Mouse (Mus musculus): Measurements from ENCODE around the gene Plxnd1. TPM values are rescaled to one million over a fixed set of nuclear protein-coding genes. Genes with fewer than 3 reads are reported as not detected.

Gene Plxnd1
- polyA plus RNA-seq, 1 experiment from 2014 or later, result 17.5 TPM

GRCm38 (mm10) chr6:115943498-115944427 is 51.0 kb downstream of the Plxnd1 start:
- WGBS, result 80% methylated on average over 9 of the region's 9 CpGs
- no peak overlapping the region for H3K4me2 ChIP-seq
- no peaks in the 10 kb centered on the region for H3K36me3 ChIP-seq (ENCODE audit: control insufficient read depth, insufficient read depth, low read length)
- H3K9ac ChIP-seq (ENCODE audit: low read length), result no peak overlapping the region
- no peak for ATAC-seq (ENCODE audit: low FRiP score)
- no peaks in the 10 kb centered on the region for H3K27me3 ChIP-seq (ENCODE audit: control insufficient read depth, insufficient read depth, low read length)
- H3K27ac ChIP-seq (ENCODE audit: low read depth, low read length), result no peak overlapping the region
- DNase-seq (ENCODE audit: low spot score, missing footprints), result no peak
- H3K4me3 ChIP-seq (ENCODE audit: low read depth, low read length), result no peak overlapping the region
- H3K9me3 ChIP-seq (ENCODE audit: control insufficient read depth, low read length), result no peaks in the 10 kb centered on the region
- H3K4me1 ChIP-seq (ENCODE audit: control insufficient read depth, insufficient read depth, low read length), result peaks cover 5% of the 10 kb centered on the region; the same call in 1 of the 2 replicates

GRCm38 (mm10) chr6:115941128-115941527 is 53.7 kb downstream of the Plxnd1 start:
- Histone ChIP-seq H3K27ac (ENCODE audit: low read depth, low read length) (no peak overlapping the region), H3K4me2 (no peak overlapping the region), H3K9me3 (ENCODE audit: control insufficient read depth, low read length) (no peaks in the 10 kb centered on the region; the same call in 1 of the 2 replicates), H3K36me3 (ENCODE audit: control insufficient read depth, insufficient read depth, low read length) (no peaks in the 10 kb centered on the region), H3K4me3 (ENCODE audit: low read depth, low read length) (no peak overlapping the region), H3K9ac (ENCODE audit: low read length) (no peak overlapping the region), H3K27me3 (ENCODE audit: control insufficient read depth, insufficient read depth, low read length) (no peaks in the 10 kb centered on the region), H3K4me1 (ENCODE audit: control insufficient read depth, insufficient read depth, low read length) (peaks cover 5% of the 10 kb centered on the region; the same call in 1 of the 2 replicates)
- ATAC-seq (ENCODE audit: low FRiP score) (no peak), DNase-seq (ENCODE audit: low spot score, missing footprints) (no peak)
- WGBS, result 37% methylated on average over 5 of the region's 12 CpGs

- no peaks in the 10 kb centered on the region for H3K27me3 ChIP-seq (ENCODE audit: control insufficient read depth, insufficient read depth, low read length)
These were observed 54.2 kb downstream of the Plxnd1 start for GRCm38 (mm10) chr6:115940603-115941002.

GRCm38 (mm10) chr6:115938798-115939197 is 56.0 kb downstream of the Plxnd1 start:
- Histone ChIP-seq H3K9ac (ENCODE audit: low read length) (no peak overlapping the region), H3K27ac (ENCODE audit: low read depth, low read length) (no peak overlapping the region), H3K4me3 (ENCODE audit: low read depth, low read length) (no peak overlapping the region), H3K36me3 (ENCODE audit: control insufficient read depth, insufficient read depth, low read length) (no peaks in the 10 kb centered on the region), H3K4me1 (ENCODE audit: control insufficient read depth, insufficient read depth, low read length) (peaks cover 5% of the 10 kb centered on the region; the same call in 1 of the 2 replicates), H3K27me3 (ENCODE audit: control insufficient read depth, insufficient read depth, low read length) (no peaks in the 10 kb centered on the region), H3K4me2 (no peak overlapping the region), H3K9me3 (ENCODE audit: control insufficient read depth, low read length) (no peaks in the 10 kb centered on the region; the same call in 1 of the 2 replicates)
- WGBS, result 79% methylated on average over 1 of the region's 1 CpGs
- no peak for ATAC-seq (ENCODE audit: low FRiP score)
- no peak for DNase-seq (ENCODE audit: low spot score, missing footprints)

More at GRCm38 (mm10) chr6:115940603-115941002, 54.2 kb downstream of the Plxnd1 start:
- 84% methylated on average over 1 of the region's 1 CpGs for whole genome bisulfite sequencing
- Histone ChIP-seq H3K4me3 (ENCODE audit: low read depth, low read length) (no peak overlapping the region), H3K9ac (ENCODE audit: low read length) (no peak overlapping the region), H3K27ac (ENCODE audit: low read depth, low read length) (no peak overlapping the region), H3K9me3 (ENCODE audit: control insufficient read depth, low read length) (no peaks in the 10 kb centered on the region; the same call in 1 of the 2 replicates), H3K4me2 (no peak overlapping the region), H3K4me1 (ENCODE audit: control insufficient read depth, insufficient read depth, low read length) (peaks cover 5% of the 10 kb centered on the region; the same call in 1 of the 2 replicates), H3K36me3 (ENCODE audit: control insufficient read depth, insufficient read depth, low read length) (no peaks in the 10 kb centered on the region)
- DNase-seq (ENCODE audit: low spot score, missing footprints), result no peak
- no peak for ATAC-seq (ENCODE audit: low FRiP score)

- H3K27ac ChIP-seq (ENCODE audit: low read depth, low read length), result no peak overlapping the region
- H3K9ac ChIP-seq (ENCODE audit: low read length), result no peak overlapping the region
- DNase-seq (ENCODE audit: low spot score, missing footprints), result no peak
- no peak overlapping the region for H3K4me3 ChIP-seq (ENCODE audit: low read depth, low read length)
- 86% methylated on average over 2 of the region's 2 CpGs for WGBS
- H3K27me3 ChIP-seq (ENCODE audit: control insufficient read depth, insufficient read depth, low read length), result no peaks in the 10 kb centered on the region
- no peaks in the 10 kb centered on the region; the same call in 1 of the 2 replicates for H3K9me3 ChIP-seq (ENCODE audit: control insufficient read depth, low read length)
- no peak overlapping the region for H3K4me2 ChIP-seq
- peaks cover 5% of the 10 kb centered on the region; the same call in 1 of the 2 replicates for H3K4me1 ChIP-seq (ENCODE audit: control insufficient read depth, insufficient read depth, low read length)
- no peaks in the 10 kb centered on the region for H3K36me3 ChIP-seq (ENCODE audit: control insufficient read depth, insufficient read depth, low read length)
- ATAC-seq (ENCODE audit: low FRiP score), result no peak
These were observed 56.8 kb downstream of the Plxnd1 start for GRCm38 (mm10) chr6:115938011-115938410.

- Histone ChIP-seq H3K4me3 (ENCODE audit: low read depth, low read length) (no peak overlapping the region), H3K4me1 (ENCODE audit: control insufficient read depth, insufficient read depth, low read length) (no peaks in the 10 kb centered on the region), H3K4me2 (no peak overlapping the region), H3K27ac (ENCODE audit: low read depth, low read length) (no peak overlapping the region), H3K9ac (ENCODE audit: low read length) (no peak overlapping the region), H3K27me3 (ENCODE audit: control insufficient read depth, insufficient read depth, low read length) (no peaks in the 10 kb centered on the region), H3K36me3 (ENCODE audit: control insufficient read depth, insufficient read depth, low read length) (no peaks in the 10 kb centered on the region), H3K9me3 (ENCODE audit: control insufficient read depth, low read length) (no peaks in the 10 kb centered on the region; the same call in 1 of the 2 replicates)
- 90% methylated on average over 8 of the region's 8 CpGs for WGBS
- DNase-seq (ENCODE audit: low spot score, missing footprints) (no peak), ATAC-seq (ENCODE audit: low FRiP score) (no peak)
These were observed 59.3 kb downstream of the Plxnd1 start for GRCm38 (mm10) chr6:115935544-115935943.

GRCm38 (mm10) chr6:115932391-115932790 is 62.4 kb downstream of the Plxnd1 start:
- H3K4me2 ChIP-seq, result no peak overlapping the region
- ATAC-seq (ENCODE audit: low FRiP score) (no peak), DNase-seq (ENCODE audit: low spot score, missing footprints) (no peak)
- H3K9ac ChIP-seq (ENCODE audit: low read length), result no peak overlapping the region
- H3K27me3 ChIP-seq (ENCODE audit: control insufficient read depth, insufficient read depth, low read length), result no peaks in the 10 kb centered on the region
- 83% methylated on average over 3 of the region's 3 CpGs for WGBS
- no peaks in the 10 kb centered on the region for H3K9me3 ChIP-seq (ENCODE audit: control insufficient read depth, low read length)
- no peak overlapping the region for H3K4me3 ChIP-seq (ENCODE audit: low read depth, low read length)
- no peak overlapping the region for H3K27ac ChIP-seq (ENCODE audit: low read depth, low read length)
- H3K36me3 ChIP-seq (ENCODE audit: control insufficient read depth, insufficient read depth, low read length), result no peaks in the 10 kb centered on the region
- no peaks in the 10 kb centered on the region for H3K4me1 ChIP-seq (ENCODE audit: control insufficient read depth, insufficient read depth, low read length)

DNA sequence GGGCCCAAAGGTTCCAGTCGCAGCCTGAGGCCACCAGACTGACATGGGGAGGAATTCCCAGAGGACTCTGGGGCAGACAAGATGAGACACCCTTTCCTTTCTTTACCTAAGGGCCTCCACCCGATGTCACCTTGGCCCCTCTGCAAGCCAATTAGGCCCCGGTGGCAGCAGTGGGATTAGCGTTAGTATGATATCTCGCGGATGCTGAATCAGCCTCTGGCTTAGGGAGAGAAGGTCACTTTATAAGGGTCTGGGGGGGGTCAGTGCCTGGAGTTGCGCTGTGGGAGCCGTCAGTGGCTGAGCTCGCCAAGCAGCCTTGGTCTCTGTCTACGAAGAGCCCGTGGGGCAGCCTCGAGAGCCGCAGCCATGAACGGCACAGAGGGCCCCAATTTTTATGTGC is 63.2 kb downstream of the Plxnd1 start, which contains the start of gene Rho:
Gene Rho (plus strand): TSS at position 110 of the 400 bp plus-strand sequence.
- no peak within 1 kb of the TSS for H3K27ac ChIP-seq (ENCODE audit: low read depth, low read length)
- ATAC-seq (ENCODE audit: low FRiP score), result no peak

DNA sequence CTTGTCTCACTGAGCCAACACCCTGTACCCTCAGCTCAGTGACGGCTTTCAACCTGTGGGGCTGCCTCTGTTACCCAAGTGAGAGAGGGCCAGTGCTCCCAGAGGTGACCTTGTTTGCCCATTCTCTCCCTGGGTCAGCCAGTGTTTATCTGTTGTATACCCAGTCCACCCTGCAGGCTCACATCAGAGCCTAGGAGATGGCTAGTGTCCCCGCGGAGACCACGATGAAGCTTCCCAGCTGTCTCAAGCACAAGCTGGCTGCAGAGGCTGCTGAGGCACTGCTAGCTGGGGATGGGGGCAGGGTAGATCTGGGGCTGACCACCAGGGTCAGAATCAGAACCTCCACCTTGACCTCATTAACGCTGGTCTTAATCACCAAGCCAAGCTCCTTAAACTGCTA is 64.8 kb downstream of the Plxnd1 start:
- Histone ChIP-seq H3K4me1 (ENCODE audit: control insufficient read depth, insufficient read depth, low read length) (no peaks in the 10 kb centered on the region), H3K27me3 (ENCODE audit: control insufficient read depth, insufficient read depth, low read length) (no peaks in the 10 kb centered on the region), H3K36me3 (ENCODE audit: control insufficient read depth, insufficient read depth, low read length) (no peaks in the 10 kb centered on the region), H3K9ac (ENCODE audit: low read length) (no peak overlapping the region), H3K4me3 (ENCODE audit: low read depth, low read length) (no peak overlapping the region), H3K27ac (ENCODE audit: low read depth, low read length) (no peak overlapping the region), H3K9me3 (ENCODE audit: control insufficient read depth, low read length) (no peaks in the 10 kb centered on the region), H3K4me2 (no peak overlapping the region)
- no peak for DNase-seq (ENCODE audit: low spot score, missing footprints)
- ATAC-seq (ENCODE audit: low FRiP score), result no peak
- 70% methylated on average over 5 of the region's 5 CpGs for WGBS

More for the DNA sequence above, 63.2 kb downstream of the Plxnd1 start, which contains the start of gene Rho:
- DNase-seq (ENCODE audit: low spot score, missing footprints), result no peak
- no peak within 1 kb of the TSS for H3K9ac ChIP-seq (ENCODE audit: low read length)
- no peaks in the 10 kb centered on the region for H3K4me1 ChIP-seq (ENCODE audit: control insufficient read depth, insufficient read depth, low read length)
- no peak within 1 kb of the TSS for H3K4me3 ChIP-seq (ENCODE audit: low read depth, low read length)
- no peaks in the 10 kb centered on the region for H3K36me3 ChIP-seq (ENCODE audit: control insufficient read depth, insufficient read depth, low read length)
- no peaks in the 10 kb centered on the region for H3K9me3 ChIP-seq (ENCODE audit: control insufficient read depth, low read length)
- no peaks in the 10 kb centered on the region for H3K27me3 ChIP-seq (ENCODE audit: control insufficient read depth, insufficient read depth, low read length)
- H3K4me2 ChIP-seq, result no peak within 1 kb of the TSS
- WGBS, result 89% methylated on average over 14 of the region's 14 CpGs
